Mouse (Mus musculus) liver, embryonic 15.5 days (tissue): ENCODE results near the gene Uqcrh. TPM values are rescaled to one million over a fixed set of nuclear protein-coding genes. Genes with fewer than 3 reads are reported as not detected.

Experiments
- ATAC-seq: fragments of 200-750 bp; cut with Nextera tagmentation; 2 replicates; pipeline ENCODE4 v1.8.0; 2017; ENCODE audit warnings: moderate number of reproducible peaks, mild to moderate bottlenecking, moderate library complexity; ENCODE audit not compliant: insufficient read depth
- H3K27ac ChIP-seq: fragments of 300-500 bp; sonication (generic); replicated peaks from 2 replicates; pipeline ENCODE4 v1.5.1; 2015; ENCODE audit warnings: mild to moderate bottlenecking, inconsistent platforms
- H3K27me3 ChIP-seq: fragments of 300-500 bp; sonication (generic); 2 replicates; pipeline ENCODE4 v1.6.1; 2015; ENCODE audit warnings: mild to moderate bottlenecking, inconsistent platforms
- H3K36me3 ChIP-seq: fragments of 300-500 bp; sonication (generic); replicated peaks from 2 replicates; pipeline ENCODE4 v1.6.1; 2015; ENCODE audit warnings: moderate library complexity, mild to moderate bottlenecking, inconsistent platforms
- H3K4me1 ChIP-seq: fragments of 300-500 bp; sonication (generic); replicated peaks from 2 replicates; pipeline ENCODE4 v1.6.1; 2015; ENCODE audit warnings: inconsistent platforms
- H3K4me2 ChIP-seq: fragments of 300-500 bp; sonication (generic); 2 replicates; pipeline ENCODE4 v1.6.1; 2015; ENCODE audit warnings: moderate library complexity, mild to moderate bottlenecking, inconsistent platforms
- H3K4me3 ChIP-seq: fragments of 300-500 bp; sonication (generic); replicated peaks from 2 replicates; pipeline ENCODE4 v1.5.1; 2015; ENCODE audit warnings: mild to moderate bottlenecking, inconsistent platforms
- H3K9ac ChIP-seq: fragments of 300-500 bp; sonication (generic); 2 replicates; pipeline ENCODE4 v1.6.1; 2015; ENCODE audit warnings: moderate library complexity, mild to moderate bottlenecking, inconsistent platforms
- H3K9me3 ChIP-seq: fragments of 300-500 bp; sonication (generic); replicated peaks from 2 replicates; pipeline ENCODE4 v1.6.1; 2016; ENCODE audit warnings: inconsistent platforms
- WGBS: fragments of 180-500 bp; shearing (Covaris S2); methylation state at CpG from one replicate; pipeline ENCODE4 v1.1.7; 2015; ENCODE audit warnings: mixed read lengths; ENCODE audit not compliant: insufficient replicate concordance; 5-methylcytosine and 5-hydroxymethylcytosine counted together
- polyA plus RNA-seq: library from polyadenylated mRNA; unstranded; fragments of >200 nt; fragmentation: Nextera tagmentation; extraction: Ambion mirVana; gene quantifications from 2 replicates; pipeline ENCODE4 v1.2.1, GENCODE M21; 2015

Gene Uqcrh
- polyA plus RNA-seq, 1 experiment from 2014 or later: 305 TPM

GRCm38 (mm10) chr4:116077240-116078095, 2.6 kb upstream of the Uqcrh start:
- Histone ChIP-seq H3K36me3 (peaks cover 28% of the 10 kb centered on the region), H3K4me3 (peak overlapping the region; percentile 82), H3K9me3 (no peaks in the 10 kb centered on the region), H3K27me3 (no peaks in the 10 kb centered on the region), H3K27ac (peak overlapping the region; percentile 95), H3K4me1 (peaks cover 34% of the 10 kb centered on the region), H3K9ac (peak overlapping the region; percentile 92), H3K4me2 (peak overlapping the region; percentile 85)
- WGBS: 36% methylated on average over 3 of the region's 3 CpGs
- no peak for ATAC-seq

GRCm38 (mm10) chr4:116076369-116077231, 1.7 kb upstream of the Uqcrh start:
- WGBS: 1% methylated on average over 37 of the region's 37 CpGs
- Histone ChIP-seq H3K4me3 (peak overlapping the region; percentile 82), H3K27me3 (no peaks in the 10 kb centered on the region), H3K9ac (peak overlapping the region; percentile 92), H3K27ac (peak overlapping the region; percentile 95), H3K4me1 (peaks cover 39% of the 10 kb centered on the region), H3K9me3 (no peaks in the 10 kb centered on the region), H3K36me3 (peaks cover 24% of the 10 kb centered on the region), H3K4me2 (peak overlapping the region; percentile 85)
- ATAC-seq: peak; percentile 22

GRCm38 (mm10) chr4:116075631-116076368, 929 bp upstream of the Uqcrh start:
- H3K27me3 ChIP-seq: no peaks in the 10 kb centered on the region
- peak overlapping the region; percentile 85 for H3K4me2 ChIP-seq
- H3K36me3 ChIP-seq: peaks cover 16% of the 10 kb centered on the region
- WGBS: under 1% methylated on average over 76 of the region's 77 CpGs
- peak; percentile 52 for ATAC-seq
- peak overlapping the region; percentile 82 for H3K4me3 ChIP-seq
- H3K9me3 ChIP-seq: no peaks in the 10 kb centered on the region
- peaks cover 39% of the 10 kb centered on the region for H3K4me1 ChIP-seq
- peak overlapping the region; percentile 92 for H3K9ac ChIP-seq
- peak overlapping the region; percentile 95 for H3K27ac ChIP-seq

- H3K4me1 ChIP-seq: peaks cover 39% of the 10 kb centered on the region
- no peaks in the 10 kb centered on the region for H3K9me3 ChIP-seq
- H3K27ac ChIP-seq: peak overlapping the region; percentile 95
- under 1% methylated on average over 8 of the region's 8 CpGs for WGBS
- peak overlapping the region; percentile 85 for H3K4me2 ChIP-seq
- H3K4me3 ChIP-seq: peak overlapping the region; percentile 82
- no peaks in the 10 kb centered on the region for H3K27me3 ChIP-seq
- H3K36me3 ChIP-seq: peaks cover 20% of the 10 kb centered on the region
- ATAC-seq: no peak
- peak overlapping the region; percentile 67 for H3K9ac ChIP-seq
Measured at GRCm38 (mm10) chr4:116074145-116074675, 661 bp downstream of the Uqcrh start.

- no peaks in the 10 kb centered on the region for H3K9me3 ChIP-seq
- H3K27ac ChIP-seq: no peak overlapping the region
- H3K9ac ChIP-seq: no peak overlapping the region
- peaks cover 36% of the 10 kb centered on the region for H3K4me1 ChIP-seq
- 38% methylated on average over 4 of the region's 4 CpGs for WGBS
- H3K27me3 ChIP-seq: no peaks in the 10 kb centered on the region
- H3K4me2 ChIP-seq: peak overlapping the region; percentile 85
- no peak for ATAC-seq
- peak overlapping the region; percentile 82 for H3K4me3 ChIP-seq
- peaks cover 30% of the 10 kb centered on the region for H3K36me3 ChIP-seq
Measured at GRCm38 (mm10) chr4:116073146-116073545, 1.7 kb downstream of the Uqcrh start.

- peaks cover 21% of the 10 kb centered on the region for H3K4me1 ChIP-seq
- no peak overlapping the region for H3K27ac ChIP-seq
- 75% methylated on average over 6 of the region's 6 CpGs for WGBS
- H3K9me3 ChIP-seq: no peaks in the 10 kb centered on the region
- H3K27me3 ChIP-seq: no peaks in the 10 kb centered on the region
- H3K36me3 ChIP-seq: peaks cover 59% of the 10 kb centered on the region
- no peak for ATAC-seq
- H3K9ac ChIP-seq: no peak overlapping the region
- no peak overlapping the region for H3K4me2 ChIP-seq
- H3K4me3 ChIP-seq: no peak overlapping the region
Measured at GRCm38 (mm10) chr4:116070116-116070515, 4.8 kb downstream of the Uqcrh start.

GRCm38 (mm10) chr4:116063855-116064254, 11.0 kb downstream of the Uqcrh start:
- 17% methylated on average over 1 of the region's 1 CpGs for WGBS
- no peaks in the 10 kb centered on the region for H3K27me3 ChIP-seq
- H3K4me3 ChIP-seq: no peak overlapping the region
- H3K27ac ChIP-seq: no peak overlapping the region
- peak; percentile 28; the same call in 1 of the 2 replicates for ATAC-seq
- no peak overlapping the region for H3K4me2 ChIP-seq
- peaks cover 38% of the 10 kb centered on the region for H3K36me3 ChIP-seq
- H3K9ac ChIP-seq: no peak overlapping the region
- H3K4me1 ChIP-seq: peaks cover 7% of the 10 kb centered on the region; the same call in 1 of the 2 replicates
- no peaks in the 10 kb centered on the region for H3K9me3 ChIP-seq

- no peak for ATAC-seq
- H3K4me3 ChIP-seq: no peak overlapping the region
- H3K36me3 ChIP-seq: no peaks in the 10 kb centered on the region
- H3K4me2 ChIP-seq: no peak overlapping the region
- 64% methylated on average over 5 of the region's 5 CpGs for WGBS
- H3K27ac ChIP-seq: no peak overlapping the region
- peaks cover 10% of the 10 kb centered on the region for H3K4me1 ChIP-seq
- H3K27me3 ChIP-seq: no peaks in the 10 kb centered on the region
- no peaks in the 10 kb centered on the region for H3K9me3 ChIP-seq
- no peak overlapping the region for H3K9ac ChIP-seq
Measured at GRCm38 (mm10) chr4:116059012-116059726, 15.7 kb downstream of the Uqcrh start.

GRCm38 (mm10) chr4:116057559-116057958, 17.3 kb downstream of the Uqcrh start:
- no peaks in the 10 kb centered on the region for H3K27me3 ChIP-seq
- no peak for ATAC-seq
- H3K9ac ChIP-seq: no peak overlapping the region
- no peak overlapping the region for H3K27ac ChIP-seq
- 3% methylated on average over 1 of the region's 1 CpGs for WGBS
- H3K9me3 ChIP-seq: no peaks in the 10 kb centered on the region
- H3K4me2 ChIP-seq: no peak overlapping the region
- no peak overlapping the region for H3K4me3 ChIP-seq
- H3K4me1 ChIP-seq: peaks cover 16% of the 10 kb centered on the region
- no peaks in the 10 kb centered on the region for H3K36me3 ChIP-seq

- Histone ChIP-seq H3K36me3 (no peaks in the 10 kb centered on the region), H3K27me3 (no peaks in the 10 kb centered on the region), H3K9ac (peak within 1 kb of the TSS; percentile 63), H3K4me3 (peak within 1 kb of the TSS; percentile 72), H3K4me2 (peak within 1 kb of the TSS; percentile 95), H3K27ac (peak within 1 kb of the TSS; percentile 95), H3K4me1 (peaks cover 24% of the 10 kb centered on the region), H3K9me3 (no peaks in the 10 kb centered on the region)
- ATAC-seq: peak; percentile 92
- WGBS: under 1% methylated on average over 35 of the region's 35 CpGs
Measured at GRCm38 (mm10) chr4:116053399-116053961, 21.4 kb downstream of the Uqcrh start, which contains the start of gene Nsun4. Gene Nsun4, minus strand, starts transcription at chr4:116053876.
